Mouse (Mus musculus): ENCODE measurements around the gene Tpm1.

- TF ChIP-seq CTCF (IDR thresholded peaks at IDR 0.05; ENCODE audit: low read depth, low read length) (no peak), POLR2A (IDR thresholded peaks at IDR 0.05; ENCODE audit: borderline replicate concordance, low read depth, low read length) (no peak)
Measured at GRCm38 (mm10) chr9:67047606-67048482, 1.4 kb downstream of the Tpm1 start.

Data from bone marrow macrophage, adult 2 months (primary cell).